Mouse (Mus musculus): ENCODE results near the gene Greb1. TPM values are rescaled to one million over a fixed set of nuclear protein-coding genes. Genes with fewer than 3 reads are reported as not detected.

The Greb1 gene
- polyA plus RNA-seq, 1 experiment from 2014 or later: 0.38 TPM

DNA sequence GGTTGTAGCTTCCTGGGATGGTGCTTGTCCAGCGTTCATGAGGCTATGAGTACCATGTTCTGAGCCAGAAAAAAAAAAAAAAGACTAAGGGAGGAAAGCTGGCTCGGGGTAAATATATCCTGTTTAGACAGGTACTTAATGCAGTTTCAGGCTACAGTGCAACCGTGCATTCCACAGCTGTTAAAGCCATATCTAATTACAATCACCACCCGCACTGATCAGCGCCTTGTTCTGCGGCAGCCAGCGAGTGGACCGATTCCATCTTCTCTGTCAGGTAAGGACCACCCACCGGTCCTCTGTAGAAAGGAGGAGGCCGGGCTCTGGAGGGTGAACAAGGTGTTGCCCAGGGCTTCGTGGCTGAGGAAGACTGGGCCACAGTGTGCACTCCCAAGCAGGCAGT, 34.0 kb upstream of the Greb1 start:
- no peak overlapping the region for H3K4me3 ChIP-seq (ENCODE audit: low read length)
- H3K9ac ChIP-seq (ENCODE audit: low read length): no peak overlapping the region
- ATAC-seq (replicated peaks; ENCODE audit: extremely low read depth, insufficient read depth, low FRiP score): no peak
- H3K27ac ChIP-seq (ENCODE audit: low read length): no peak overlapping the region
- H3K36me3 ChIP-seq (ENCODE audit: control insufficient read depth, insufficient read depth): no peaks in the 10 kb centered on the region
- peaks cover 15% of the 10 kb centered on the region for H3K4me1 ChIP-seq (ENCODE audit: control insufficient read depth, insufficient read depth, low read length)
- no peaks in the 10 kb centered on the region for H3K27me3 ChIP-seq (ENCODE audit: control insufficient read depth, insufficient read depth, low read length)
- no peak overlapping the region for H3K4me2 ChIP-seq (ENCODE audit: low read depth, low read length)
- peaks cover 4% of the 10 kb centered on the region for H3K9me3 ChIP-seq (replicated peaks; ENCODE audit: control insufficient read depth, low read length)
- WGBS: 61% methylated on average over 11 of the region's 11 CpGs

DNA sequence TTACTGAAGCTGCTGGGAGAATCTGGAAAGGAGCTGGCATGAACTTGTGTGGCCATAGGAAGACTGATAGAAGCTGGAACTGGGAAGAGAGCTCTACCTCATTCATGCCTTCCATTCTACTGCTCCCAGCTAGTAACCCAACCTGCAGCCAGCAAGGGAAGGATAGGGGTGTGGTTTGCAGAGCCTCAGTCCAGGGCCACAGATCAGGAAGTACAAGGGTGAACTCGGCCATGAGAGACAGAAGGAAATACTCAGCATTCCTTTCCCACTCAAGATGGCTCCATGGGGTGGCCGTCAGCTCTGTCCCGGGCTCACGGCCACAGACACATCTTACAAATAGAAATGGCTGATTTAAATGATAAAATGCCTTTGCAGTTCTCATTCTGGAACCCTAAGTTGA, 30.4 kb upstream of the Greb1 start:
- Histone ChIP-seq H3K36me3 (ENCODE audit: control insufficient read depth, insufficient read depth) (peaks cover 9% of the 10 kb centered on the region; the same call in 1 of the 2 replicates), H3K9ac (ENCODE audit: low read length) (no peak overlapping the region), H3K9me3 (replicated peaks; ENCODE audit: control insufficient read depth, low read length) (no peaks in the 10 kb centered on the region), H3K27me3 (ENCODE audit: control insufficient read depth, insufficient read depth, low read length) (no peaks in the 10 kb centered on the region), H3K27ac (ENCODE audit: low read length) (no peak overlapping the region), H3K4me3 (ENCODE audit: low read length) (no peak overlapping the region), H3K4me1 (ENCODE audit: control insufficient read depth, insufficient read depth, low read length) (peaks cover 10% of the 10 kb centered on the region), H3K4me2 (ENCODE audit: low read depth, low read length) (no peak overlapping the region)
- 52% methylated on average over 4 of the region's 4 CpGs for WGBS
- 0 out of 2 replicates have a peak, but pooled peaks have one; percentile 3 for ATAC-seq (replicated peaks; ENCODE audit: extremely low read depth, insufficient read depth, low FRiP score)

DNA sequence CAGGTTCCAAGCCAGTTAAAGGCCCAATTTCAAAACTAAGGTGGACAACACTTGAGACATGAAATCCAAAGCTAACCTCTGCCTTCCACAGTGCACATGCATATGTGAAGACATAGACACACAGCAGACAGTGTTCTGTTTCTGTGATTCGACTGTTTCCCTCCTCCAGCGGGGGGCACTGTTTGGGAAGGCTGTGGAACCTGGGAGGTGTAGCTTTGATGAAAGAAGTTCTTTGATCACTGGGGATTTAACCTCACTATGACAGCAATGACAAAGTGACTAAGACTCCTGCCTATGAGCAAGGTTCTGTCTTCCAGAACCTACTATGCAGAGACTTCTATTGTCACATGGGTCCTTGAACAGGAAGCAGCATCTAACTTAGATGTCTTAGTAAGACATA, 29.1 kb upstream of the Greb1 start:
- ATAC-seq (replicated peaks; ENCODE audit: extremely low read depth, insufficient read depth, low FRiP score): no peak
- peaks cover 16% of the 10 kb centered on the region; the same call in 1 of the 2 replicates for H3K36me3 ChIP-seq (ENCODE audit: control insufficient read depth, insufficient read depth)
- peaks cover under 1% of the 10 kb centered on the region; the same call in 1 of the 2 replicates for H3K4me1 ChIP-seq (ENCODE audit: control insufficient read depth, insufficient read depth, low read length)
- no peak overlapping the region for H3K9ac ChIP-seq (ENCODE audit: low read length)
- no peak overlapping the region for H3K27ac ChIP-seq (ENCODE audit: low read length)
- no peak overlapping the region for H3K4me3 ChIP-seq (ENCODE audit: low read length)
- 78% methylated on average over 2 of the region's 2 CpGs for WGBS
- no peaks in the 10 kb centered on the region for H3K9me3 ChIP-seq (replicated peaks; ENCODE audit: control insufficient read depth, low read length)
- no peak overlapping the region for H3K4me2 ChIP-seq (ENCODE audit: low read depth, low read length)
- H3K27me3 ChIP-seq (ENCODE audit: control insufficient read depth, insufficient read depth, low read length): no peaks in the 10 kb centered on the region

DNA sequence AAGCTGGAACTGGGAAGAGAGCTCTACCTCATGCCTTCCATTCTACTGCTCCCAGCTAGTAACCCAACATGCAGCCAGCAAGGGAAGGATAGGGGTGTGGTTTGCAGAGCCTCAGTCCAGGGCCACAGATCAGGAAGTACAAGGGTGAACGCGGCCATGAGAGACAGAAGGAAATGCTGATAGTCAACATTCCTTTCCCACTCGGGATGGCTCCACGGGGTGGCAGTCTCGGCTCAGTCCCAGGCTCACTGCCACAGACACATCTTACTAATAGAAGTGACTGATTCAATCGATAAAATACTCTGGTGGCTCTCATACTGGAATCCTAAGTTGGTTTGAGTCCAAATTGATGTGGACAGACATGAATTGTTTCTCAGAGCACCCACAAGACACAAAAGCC, 27.8 kb upstream of the Greb1 start:
- H3K27me3 ChIP-seq (ENCODE audit: control insufficient read depth, insufficient read depth, low read length): no peaks in the 10 kb centered on the region
- no peak overlapping the region for H3K4me3 ChIP-seq (ENCODE audit: low read length)
- WGBS: 19% methylated on average over 6 of the region's 6 CpGs
- H3K36me3 ChIP-seq (ENCODE audit: control insufficient read depth, insufficient read depth): peaks cover 23% of the 10 kb centered on the region
- H3K4me2 ChIP-seq (ENCODE audit: low read depth, low read length): no peak overlapping the region
- H3K9ac ChIP-seq (ENCODE audit: low read length): no peak overlapping the region
- no peaks in the 10 kb centered on the region for H3K4me1 ChIP-seq (ENCODE audit: control insufficient read depth, insufficient read depth, low read length)
- peak; percentile 53; the same call in 1 of the 2 replicates for ATAC-seq (replicated peaks; ENCODE audit: extremely low read depth, insufficient read depth, low FRiP score)
- no peak overlapping the region for H3K27ac ChIP-seq (ENCODE audit: low read length)
- H3K9me3 ChIP-seq (replicated peaks; ENCODE audit: control insufficient read depth, low read length): no peaks in the 10 kb centered on the region

DNA sequence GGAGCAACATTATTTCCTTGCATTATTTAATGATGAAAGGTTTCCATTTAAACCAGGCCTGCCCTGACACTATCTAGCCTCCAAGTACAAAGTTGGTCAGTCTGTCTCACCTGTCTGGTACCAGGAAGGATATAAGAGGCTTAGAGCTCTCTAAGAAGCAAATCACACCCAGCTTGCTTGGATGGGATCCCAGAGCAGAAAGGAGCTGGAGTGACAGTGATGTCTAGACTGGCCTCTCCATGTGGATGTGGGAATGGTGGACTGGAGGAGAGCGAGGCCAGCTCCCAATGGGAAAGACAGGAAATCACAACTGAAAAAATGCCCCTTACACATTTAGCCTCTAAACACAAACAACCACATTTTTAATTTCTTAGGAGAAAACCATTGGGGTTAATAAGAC, 23.0 kb upstream of the Greb1 start:
- Histone ChIP-seq H3K4me1 (ENCODE audit: control insufficient read depth, insufficient read depth, low read length) (no peaks in the 10 kb centered on the region), H3K9ac (ENCODE audit: low read length) (no peak overlapping the region), H3K27ac (ENCODE audit: low read length) (no peak overlapping the region), H3K27me3 (ENCODE audit: control insufficient read depth, insufficient read depth, low read length) (no peaks in the 10 kb centered on the region), H3K4me2 (ENCODE audit: low read depth, low read length) (no peak overlapping the region), H3K36me3 (ENCODE audit: control insufficient read depth, insufficient read depth) (peaks cover 50% of the 10 kb centered on the region), H3K9me3 (replicated peaks; ENCODE audit: control insufficient read depth, low read length) (no peaks in the 10 kb centered on the region), H3K4me3 (ENCODE audit: low read length) (no peak overlapping the region)
- ATAC-seq (replicated peaks; ENCODE audit: extremely low read depth, insufficient read depth, low FRiP score): no peak
- WGBS: 56% methylated on average over 1 of the region's 1 CpGs

DNA sequence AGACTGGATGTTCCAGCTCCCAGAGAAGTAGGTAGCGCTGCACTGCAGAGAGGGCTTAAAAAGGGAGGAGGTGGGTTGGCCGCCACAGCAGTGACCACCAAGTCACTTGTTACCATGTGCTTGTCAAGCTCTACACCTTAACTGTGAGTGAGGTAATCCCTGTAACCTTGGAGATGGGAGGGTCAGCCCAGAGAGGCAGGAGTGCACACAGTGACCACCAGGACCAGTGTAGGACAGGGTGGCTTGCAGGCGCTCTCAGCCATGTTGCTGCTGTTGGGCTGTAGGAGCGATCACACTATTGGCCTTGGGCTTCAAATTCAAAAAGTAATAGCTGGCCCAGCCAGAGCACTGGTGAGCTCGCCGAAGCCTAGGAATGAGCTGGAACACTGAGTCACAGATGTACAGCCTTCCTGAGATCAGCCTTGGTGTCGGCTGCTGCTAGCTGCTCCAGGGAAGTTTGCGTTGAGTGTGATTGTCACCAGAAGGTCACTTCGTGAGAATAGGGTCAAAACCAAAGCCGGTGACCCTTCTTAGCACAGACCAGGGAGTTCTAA, 21.6 kb upstream of the Greb1 start:
- H3K36me3 ChIP-seq (ENCODE audit: control insufficient read depth, insufficient read depth): peaks cover 56% of the 10 kb centered on the region
- H3K27ac ChIP-seq (ENCODE audit: low read length): no peak overlapping the region
- H3K9ac ChIP-seq (ENCODE audit: low read length): no peak overlapping the region
- H3K4me1 ChIP-seq (ENCODE audit: control insufficient read depth, insufficient read depth, low read length): no peaks in the 10 kb centered on the region
- ATAC-seq (replicated peaks; ENCODE audit: extremely low read depth, insufficient read depth, low FRiP score): no peak
- no peaks in the 10 kb centered on the region for H3K27me3 ChIP-seq (ENCODE audit: control insufficient read depth, insufficient read depth, low read length)
- H3K4me2 ChIP-seq (ENCODE audit: low read depth, low read length): no peak overlapping the region
- 95% methylated on average over 10 of the region's 10 CpGs for WGBS
- H3K4me3 ChIP-seq (ENCODE audit: low read length): no peak overlapping the region
- H3K9me3 ChIP-seq (replicated peaks; ENCODE audit: control insufficient read depth, low read length): no peaks in the 10 kb centered on the region

DNA sequence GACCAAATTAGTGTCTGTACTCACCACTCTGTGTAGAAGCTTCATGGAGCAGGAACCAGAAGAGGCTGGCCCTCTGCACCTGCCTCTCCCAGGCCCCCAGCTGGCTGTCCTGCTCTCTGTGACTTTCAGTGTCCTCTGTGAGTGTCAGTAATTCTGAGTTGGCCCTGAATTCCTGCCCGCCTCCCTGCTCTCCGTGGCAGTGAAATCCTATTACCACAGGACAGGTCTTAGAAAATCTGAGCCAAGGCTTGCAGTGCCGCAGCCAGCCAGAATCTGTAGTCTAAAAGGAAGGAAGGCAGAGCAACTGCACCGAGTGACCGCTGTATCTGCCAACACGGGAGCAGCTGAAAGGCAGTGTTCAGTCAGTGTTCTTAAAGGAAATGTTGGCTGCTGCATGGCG, 20.1 kb upstream of the Greb1 start:
- no peaks in the 10 kb centered on the region for H3K27me3 ChIP-seq (ENCODE audit: control insufficient read depth, insufficient read depth, low read length)
- 68% methylated on average over 7 of the region's 7 CpGs for WGBS
- H3K27ac ChIP-seq (ENCODE audit: low read length): peak overlapping the region; percentile 19

DNA sequence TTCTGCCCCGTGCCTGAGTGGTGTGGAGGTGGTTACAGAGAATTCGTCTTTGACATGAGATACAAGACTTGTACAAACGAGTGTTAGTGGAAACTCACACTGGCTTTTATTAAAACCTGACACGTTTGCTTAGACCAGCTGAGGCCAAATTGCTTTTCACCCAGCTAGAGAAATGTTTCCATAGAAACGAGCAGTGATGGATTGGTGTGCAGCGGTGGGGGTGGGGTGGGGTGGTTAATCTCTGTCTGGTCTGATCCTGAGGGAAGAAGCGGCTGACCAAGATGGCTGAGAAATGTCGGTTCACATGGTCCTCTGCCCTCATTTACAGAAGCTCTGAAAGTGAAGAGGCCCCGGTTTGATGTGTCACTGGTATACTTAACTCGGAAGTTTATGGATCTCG, 17.8 kb upstream of the Greb1 start:
- Histone ChIP-seq H3K27ac (ENCODE audit: low read length) (no peak overlapping the region), H3K4me3 (ENCODE audit: low read length) (no peak overlapping the region), H3K4me2 (ENCODE audit: low read depth, low read length) (no peak overlapping the region), H3K4me1 (ENCODE audit: control insufficient read depth, insufficient read depth, low read length) (no peaks in the 10 kb centered on the region), H3K9ac (ENCODE audit: low read length) (no peak overlapping the region), H3K36me3 (ENCODE audit: control insufficient read depth, insufficient read depth) (peaks cover 43% of the 10 kb centered on the region), H3K27me3 (ENCODE audit: control insufficient read depth, insufficient read depth, low read length) (no peaks in the 10 kb centered on the region), H3K9me3 (replicated peaks; ENCODE audit: control insufficient read depth, low read length) (no peaks in the 10 kb centered on the region)
- 71% methylated on average over 11 of the region's 11 CpGs for WGBS
- ATAC-seq (replicated peaks; ENCODE audit: extremely low read depth, insufficient read depth, low FRiP score): no peak

More for the DNA sequence above, 20.1 kb upstream of the Greb1 start:
- Histone ChIP-seq H3K4me3 (ENCODE audit: low read length) (no peak overlapping the region), H3K9ac (ENCODE audit: low read length) (no peak overlapping the region), H3K4me1 (ENCODE audit: control insufficient read depth, insufficient read depth, low read length) (no peaks in the 10 kb centered on the region), H3K36me3 (ENCODE audit: control insufficient read depth, insufficient read depth) (peaks cover 57% of the 10 kb centered on the region), H3K4me2 (ENCODE audit: low read depth, low read length) (no peak overlapping the region), H3K9me3 (replicated peaks; ENCODE audit: control insufficient read depth, low read length) (no peaks in the 10 kb centered on the region)
- ATAC-seq (replicated peaks; ENCODE audit: extremely low read depth, insufficient read depth, low FRiP score): 0 out of 2 replicates have a peak, but pooled peaks have one; percentile 37

DNA sequence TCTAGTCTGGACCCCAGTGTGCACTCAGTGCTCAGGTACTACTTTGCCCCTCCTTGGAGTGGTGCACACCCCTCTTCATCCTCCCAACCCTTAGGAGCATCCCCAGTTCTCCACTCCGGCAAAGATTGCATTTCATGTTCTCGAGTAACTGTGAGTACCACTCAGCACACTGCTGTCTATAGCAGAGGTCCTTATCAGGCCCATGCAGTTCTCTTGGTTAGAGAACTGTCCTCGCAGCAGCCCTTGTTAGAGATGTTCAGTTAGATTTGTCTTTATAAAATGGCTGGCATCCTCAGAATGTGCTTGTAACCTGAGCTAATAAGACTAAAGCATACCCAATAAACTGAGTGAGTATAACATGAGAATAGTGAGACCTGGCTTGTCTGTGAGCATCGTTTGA, 16.5 kb upstream of the Greb1 start:
- no peaks in the 10 kb centered on the region for H3K27me3 ChIP-seq (ENCODE audit: control insufficient read depth, insufficient read depth, low read length)
- no peak for ATAC-seq (replicated peaks; ENCODE audit: extremely low read depth, insufficient read depth, low FRiP score)
- 76% methylated on average over 4 of the region's 4 CpGs for WGBS
- no peak overlapping the region for H3K4me2 ChIP-seq (ENCODE audit: low read depth, low read length)
- no peaks in the 10 kb centered on the region for H3K9me3 ChIP-seq (replicated peaks; ENCODE audit: control insufficient read depth, low read length)
- H3K4me1 ChIP-seq (ENCODE audit: control insufficient read depth, insufficient read depth, low read length): peaks cover 5% of the 10 kb centered on the region
- H3K9ac ChIP-seq (ENCODE audit: low read length): no peak overlapping the region
- no peak overlapping the region for H3K4me3 ChIP-seq (ENCODE audit: low read length)
- no peak overlapping the region for H3K27ac ChIP-seq (ENCODE audit: low read length)
- peaks cover 37% of the 10 kb centered on the region for H3K36me3 ChIP-seq (ENCODE audit: control insufficient read depth, insufficient read depth)

Data from heart, embryonic 16.5 days (tissue).